Mouse (Mus musculus): ENCODE data around the gene Zfand4. TPM values are rescaled to one million over a fixed set of nuclear protein-coding genes. Genes with fewer than 3 reads are reported as not detected.

The Zfand4 gene
- polyA plus RNA-seq, 1 experiment from 2014 or later = 7.4 TPM

DNA sequence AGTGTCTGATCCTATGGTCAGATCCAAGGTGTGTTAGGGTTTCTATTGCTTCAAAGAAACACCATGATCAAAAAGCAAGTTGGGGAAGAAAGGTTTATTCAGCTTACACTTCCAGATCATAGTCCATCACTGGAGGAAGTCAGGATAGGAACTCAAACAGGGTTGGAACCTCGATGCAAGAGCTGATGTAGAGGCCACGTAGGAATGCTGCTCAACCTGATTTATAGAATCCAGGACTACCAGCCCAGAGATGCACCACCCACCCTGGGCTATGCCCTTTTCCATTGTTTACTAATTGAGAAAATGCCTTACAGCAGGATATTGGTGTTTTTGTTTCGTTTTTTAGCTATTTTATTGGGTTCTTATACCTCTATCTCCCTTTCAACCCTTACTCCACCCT lies 97.4 kb downstream of the Zfand4 start:
- Histone ChIP-seq H3K9me3 (0 out of 2 replicates have a peak, but pooled peaks cover 2% of the 10 kb centered on the region), H3K4me1 (replicated peaks) (no peaks in the 10 kb centered on the region; the same call in 1 of the 2 replicates), H3K27me3 (ENCODE audit: insufficient read depth, poor library complexity, severe bottlenecking) (no peaks in the 10 kb centered on the region), H3K36me3 (no peaks in the 10 kb centered on the region), H3K27ac (no peak overlapping the region), H3K4me3 (no peak overlapping the region)
- DNase-seq (ENCODE audit: low spot score) = no peak
- WGBS = 91% methylated on average over 3 of the region's 3 CpGs

DNA sequence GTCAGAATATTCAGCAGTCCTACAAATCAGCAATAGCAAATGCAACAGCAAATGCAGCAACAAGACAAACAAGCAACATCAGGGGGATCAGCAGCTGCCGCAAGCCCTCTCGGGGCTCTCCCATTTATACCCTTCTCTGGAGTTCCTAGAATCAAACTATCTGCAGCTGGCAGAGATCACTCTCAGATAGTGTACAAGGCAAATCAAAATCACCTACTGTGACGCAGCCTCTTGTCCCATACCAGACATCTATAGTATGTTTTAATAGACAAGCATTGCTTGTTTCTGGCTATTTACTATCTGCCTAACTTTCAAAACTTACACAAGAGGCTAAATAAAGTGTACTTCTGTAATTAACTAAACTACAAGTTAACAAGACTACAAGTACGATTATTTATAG lies 98.0 kb downstream of the Zfand4 start:
- Histone ChIP-seq H3K4me3 (no peak overlapping the region), H3K27me3 (ENCODE audit: insufficient read depth, poor library complexity, severe bottlenecking) (no peaks in the 10 kb centered on the region), H3K4me1 (replicated peaks) (no peaks in the 10 kb centered on the region; the same call in 1 of the 2 replicates), H3K36me3 (no peaks in the 10 kb centered on the region), H3K9me3 (0 out of 2 replicates have a peak, but pooled peaks cover 2% of the 10 kb centered on the region), H3K27ac (no peak overlapping the region)
- DNase-seq (ENCODE audit: low spot score) = no peak
- WGBS = 94% methylated on average over 4 of the region's 4 CpGs

DNA sequence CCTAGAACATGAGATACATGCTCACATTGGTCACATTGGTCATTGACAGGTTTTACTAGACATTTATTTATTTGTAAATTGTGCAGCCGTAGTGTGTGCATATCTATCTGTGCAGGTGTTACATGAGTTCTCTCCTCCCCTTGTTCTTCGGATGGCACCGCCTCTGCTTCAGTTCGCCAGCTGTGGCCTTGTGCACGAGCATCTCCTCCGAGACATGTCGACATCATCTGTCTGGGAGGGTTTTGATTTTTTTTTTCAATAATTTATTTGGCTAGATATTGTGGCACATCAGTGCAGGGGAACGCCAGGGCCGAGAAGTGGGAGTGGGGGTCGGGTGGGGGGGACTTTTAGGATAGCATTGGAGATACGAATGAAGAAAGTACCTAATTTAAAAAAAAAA lies 103.9 kb downstream of the Zfand4 start:
- DNase-seq (ENCODE audit: low spot score) = no peak
- H3K9me3 ChIP-seq = 0 out of 2 replicates have a peak, but pooled peaks cover 2% of the 10 kb centered on the region
- 87% methylated on average over 11 of the region's 11 CpGs for WGBS
- H3K27ac ChIP-seq = no peak overlapping the region
- 0 out of 2 replicates have a peak, but pooled peaks cover 3% of the 10 kb centered on the region for H3K4me1 ChIP-seq (replicated peaks)
- no peaks in the 10 kb centered on the region for H3K36me3 ChIP-seq
- no peak overlapping the region for H3K4me3 ChIP-seq
- H3K27me3 ChIP-seq (ENCODE audit: insufficient read depth, poor library complexity, severe bottlenecking) = no peaks in the 10 kb centered on the region

DNA sequence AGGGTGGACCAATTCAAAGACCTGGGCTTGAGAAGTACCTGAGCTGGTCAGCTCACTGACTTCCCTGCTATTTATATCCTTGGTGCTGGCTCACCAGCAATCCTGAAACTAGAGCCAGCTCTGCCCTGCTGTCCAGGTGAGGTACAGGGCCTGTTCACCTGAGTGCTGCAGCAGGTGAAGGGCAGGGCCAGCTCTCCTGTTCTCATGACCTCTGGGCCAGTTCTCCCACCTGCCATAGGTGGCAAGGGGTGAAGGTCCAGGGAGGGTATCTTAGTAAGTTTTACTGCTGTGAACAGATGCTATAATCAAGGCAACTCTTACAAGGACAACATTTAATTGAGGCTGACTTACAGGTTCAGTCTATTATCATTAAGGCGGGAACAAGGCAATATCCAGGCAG lies 105.8 kb downstream of the Zfand4 start:
- DNase-seq (ENCODE audit: low spot score) = no peak
- H3K9me3 ChIP-seq = no peaks in the 10 kb centered on the region
- no peak overlapping the region for H3K4me3 ChIP-seq
- H3K27ac ChIP-seq = no peak overlapping the region
- WGBS = 93% methylated on average over 1 of the region's 1 CpGs
- no peaks in the 10 kb centered on the region for H3K36me3 ChIP-seq
- H3K4me1 ChIP-seq (replicated peaks) = 0 out of 2 replicates have a peak, but pooled peaks cover 3% of the 10 kb centered on the region
- H3K27me3 ChIP-seq (ENCODE audit: insufficient read depth, poor library complexity, severe bottlenecking) = no peaks in the 10 kb centered on the region

DNA sequence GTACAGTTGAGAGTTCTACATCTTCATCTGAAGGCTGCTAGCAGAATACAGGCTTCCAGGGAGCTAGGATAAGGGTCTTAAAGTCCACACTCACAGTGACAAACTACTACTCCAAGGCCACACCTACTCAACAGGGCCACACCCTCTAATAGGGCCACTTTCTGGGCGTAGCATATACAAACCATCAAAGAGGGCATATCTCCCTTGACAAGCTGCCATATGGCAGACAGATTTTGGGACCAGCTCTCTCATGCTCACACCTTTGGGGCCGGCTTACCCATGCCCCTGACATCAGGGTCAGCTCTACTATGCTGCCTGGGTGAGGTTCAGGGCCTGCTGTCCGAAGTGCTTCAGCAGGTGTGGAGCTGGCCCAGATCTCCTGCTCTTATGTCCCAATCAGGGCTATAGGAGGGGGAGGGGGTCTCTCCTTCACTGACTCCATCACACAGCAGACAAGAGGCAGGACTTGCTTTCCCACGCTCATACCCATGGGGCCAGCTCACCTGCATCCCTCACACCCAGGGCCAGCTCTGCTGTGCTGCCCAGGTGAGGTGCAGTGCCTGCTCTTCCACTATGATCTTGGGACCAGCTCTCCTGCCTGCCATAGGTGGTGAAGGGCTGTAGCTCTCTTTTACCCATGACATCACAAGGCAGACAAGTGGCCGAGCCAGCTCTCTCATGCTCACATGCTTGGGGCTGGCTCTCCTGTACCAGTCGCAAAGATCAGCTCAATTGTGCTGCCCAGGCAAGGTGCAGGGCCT lies 106.4 kb downstream of the Zfand4 start:
- Histone ChIP-seq H3K4me1 (replicated peaks) (0 out of 2 replicates have a peak, but pooled peaks cover 3% of the 10 kb centered on the region), H3K4me3 (no peak overlapping the region), H3K27me3 (ENCODE audit: insufficient read depth, poor library complexity, severe bottlenecking) (no peaks in the 10 kb centered on the region), H3K36me3 (no peaks in the 10 kb centered on the region), H3K27ac (no peak overlapping the region), H3K9me3 (no peaks in the 10 kb centered on the region)
- WGBS = 81% methylated on average over 6 of the region's 6 CpGs
- no peak for DNase-seq (ENCODE audit: low spot score)

DNA sequence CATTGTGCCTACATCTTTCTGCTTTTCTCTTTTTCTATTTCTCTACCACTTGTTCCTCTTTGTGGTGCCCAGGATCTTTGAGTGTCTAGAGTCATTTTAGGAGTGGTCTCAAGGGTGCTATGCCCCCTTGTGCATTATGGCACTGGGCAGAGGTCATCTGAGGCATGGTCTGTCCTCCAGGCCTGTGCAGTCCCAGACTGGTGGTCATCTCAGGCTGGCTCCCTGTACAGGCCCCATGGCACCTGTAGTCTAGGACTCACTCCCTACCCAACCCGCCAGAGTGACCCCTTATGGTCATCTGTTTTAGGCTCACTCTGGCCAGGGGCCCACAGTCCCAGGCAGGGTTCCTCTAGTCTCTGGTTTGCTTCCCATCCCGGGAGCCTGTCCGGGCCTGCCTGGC lies 107.5 kb downstream of the Zfand4 start:
- DNase-seq (ENCODE audit: low spot score) = no peak
- Histone ChIP-seq H3K27ac (no peak overlapping the region), H3K36me3 (peaks cover under 1% of the 10 kb centered on the region; the same call in 1 of the 2 replicates), H3K4me1 (replicated peaks) (0 out of 2 replicates have a peak, but pooled peaks cover 3% of the 10 kb centered on the region), H3K27me3 (ENCODE audit: insufficient read depth, poor library complexity, severe bottlenecking) (no peaks in the 10 kb centered on the region), H3K9me3 (no peaks in the 10 kb centered on the region), H3K4me3 (no peak overlapping the region)
- 94% methylated on average over 3 of the region's 3 CpGs for WGBS

DNA sequence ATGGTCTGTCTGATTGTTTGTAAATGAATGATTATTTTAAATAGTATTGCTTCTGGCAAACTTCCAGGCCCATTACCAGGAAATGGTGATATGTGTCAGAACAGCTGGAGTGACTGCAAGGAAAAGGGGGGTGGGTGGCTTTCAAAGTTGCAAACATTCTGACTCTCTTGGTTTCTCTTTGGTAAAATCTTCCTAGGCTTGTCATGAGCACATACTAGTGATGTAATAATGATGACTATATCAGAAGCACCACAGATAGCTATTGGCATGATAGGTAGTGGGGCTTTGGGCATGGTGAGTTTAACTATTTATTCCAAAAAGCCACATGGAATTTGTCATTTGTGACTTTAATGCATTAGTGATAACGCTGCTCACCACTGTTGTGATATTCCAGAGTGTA lies 110.1 kb downstream of the Zfand4 start:
- 91% methylated on average over 1 of the region's 1 CpGs for WGBS
- Histone ChIP-seq H3K27me3 (ENCODE audit: insufficient read depth, poor library complexity, severe bottlenecking) (no peaks in the 10 kb centered on the region), H3K9me3 (no peaks in the 10 kb centered on the region), H3K4me3 (no peak overlapping the region), H3K27ac (no peak overlapping the region), H3K4me1 (replicated peaks) (0 out of 2 replicates have a peak, but pooled peaks cover 3% of the 10 kb centered on the region), H3K36me3 (peaks cover 16% of the 10 kb centered on the region)
- no peak for DNase-seq (ENCODE audit: low spot score)

DNA sequence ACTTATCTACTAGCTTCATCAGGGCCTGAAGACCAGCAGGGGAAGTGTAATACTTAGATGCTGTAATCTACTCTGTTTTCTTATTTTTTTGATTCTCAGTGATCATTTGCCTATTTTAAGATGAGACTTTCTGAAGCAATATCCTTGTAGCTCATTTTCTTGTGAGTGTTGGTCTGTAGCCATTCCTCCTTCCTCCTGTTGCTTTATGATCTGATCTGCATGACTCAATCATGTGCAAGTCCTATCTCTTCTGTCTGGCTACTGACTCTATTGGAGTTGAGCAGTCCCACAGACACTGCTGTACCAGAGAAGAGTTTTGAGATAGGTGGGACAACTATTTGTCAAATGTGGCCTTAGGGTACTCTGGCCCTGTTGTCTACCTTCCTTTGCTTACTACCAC lies 110.6 kb downstream of the Zfand4 start:
- peaks cover 16% of the 10 kb centered on the region for H3K36me3 ChIP-seq
- no peak overlapping the region for H3K27ac ChIP-seq
- no peaks in the 10 kb centered on the region for H3K27me3 ChIP-seq (ENCODE audit: insufficient read depth, poor library complexity, severe bottlenecking)
- H3K4me1 ChIP-seq (replicated peaks) = 0 out of 2 replicates have a peak, but pooled peaks cover 3% of the 10 kb centered on the region
- no peak overlapping the region for H3K4me3 ChIP-seq
- no peaks in the 10 kb centered on the region for H3K9me3 ChIP-seq
- no peak for DNase-seq (ENCODE audit: low spot score)

DNA sequence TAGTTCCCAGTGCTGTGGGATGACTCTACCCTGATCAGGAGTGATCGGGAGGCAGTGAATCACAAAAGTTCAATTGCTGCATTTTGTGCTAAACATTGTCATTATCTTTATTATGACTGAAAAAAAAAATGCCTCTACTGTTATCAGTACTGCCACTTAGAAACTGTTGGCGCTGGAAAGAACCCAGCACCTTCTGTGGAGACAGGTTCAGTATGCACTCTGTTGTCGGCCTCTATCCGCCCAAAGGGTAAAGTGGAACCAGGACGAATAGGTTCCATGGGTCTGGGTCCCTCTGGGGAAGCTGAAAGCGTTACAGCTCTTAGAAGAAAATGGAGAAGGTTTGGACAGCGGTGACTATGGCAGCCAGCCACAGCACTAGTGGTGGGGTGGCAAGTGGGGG lies 114.9 kb downstream of the Zfand4 start:
- Histone ChIP-seq H3K36me3 (peaks cover 16% of the 10 kb centered on the region), H3K9me3 (no peaks in the 10 kb centered on the region), H3K27ac (no peak overlapping the region), H3K4me3 (no peak overlapping the region), H3K4me1 (replicated peaks) (0 out of 2 replicates have a peak, but pooled peaks cover 4% of the 10 kb centered on the region), H3K27me3 (ENCODE audit: insufficient read depth, poor library complexity, severe bottlenecking) (no peaks in the 10 kb centered on the region)
- no peak for DNase-seq (ENCODE audit: low spot score)
- WGBS = 93% methylated on average over 7 of the region's 7 CpGs

Other genes starting within 250 kb of the Zfand4 start
- 16.7 and 17.9 TPM in 2 replicates for gene Tmcc1, start 70.7 kb upstream of the Zfand4 start, polyA plus RNA-seq (2016; fragmentation: Nextera tagmentation; extraction: Ambion mirVana)
- 52.9 and 54.9 TPM in 2 replicates for gene Washc2, start 56.2 kb upstream of the Zfand4 start, polyA plus RNA-seq (2016; fragmentation: Nextera tagmentation; extraction: Ambion mirVana)
- 31.2 and 42.0 TPM in 2 replicates for gene March8, start 73.8 kb downstream of the Zfand4 start, polyA plus RNA-seq (2016; fragmentation: Nextera tagmentation; extraction: Ambion mirVana)
- 1.1 and 1.6 TPM in 2 replicates for gene Alox5, start 197.0 kb downstream of the Zfand4 start, polyA plus RNA-seq (2016; fragmentation: Nextera tagmentation; extraction: Ambion mirVana)
- not detected in 2 replicates for gene Olfr211, start 224.9 kb downstream of the Zfand4 start, polyA plus RNA-seq (2016; fragmentation: Nextera tagmentation; extraction: Ambion mirVana)
- gene Olfr212, start 242.3 kb downstream of the Zfand4 start, polyA plus RNA-seq (2016; fragmentation: Nextera tagmentation; extraction: Ambion mirVana) = not detected in 2 replicates